Mouse (Mus musculus): Measurements from ENCODE around the gene Rtkn2. TPM values are rescaled to one million over a fixed set of nuclear protein-coding genes. Genes with fewer than 3 reads are reported as not detected.

Rtkn2 gene
- total and polyA plus RNA-seq, 3 experiments, result 0.11 TPM; not detected in 2

- no peak for DNase-seq (ENCODE audit: low spot score)
- H3K27me3 ChIP-seq (ENCODE audit: insufficient read depth, low read length), result no peaks in the 10 kb centered on the region
- H3K9me3 ChIP-seq (replicated peaks), result peaks cover 33% of the 10 kb centered on the region
- ATAC-seq (ENCODE audit: extremely low read depth, insufficient number of reproducible peaks, low FRiP score, poor library complexity, severe bottlenecking), result no peak
- TF ChIP-seq CTCF (IDR thresholded peaks at IDR 0.05; ENCODE audit: low read depth, low read length), result no peak
- no peaks in the 10 kb centered on the region for H3K36me3 ChIP-seq (replicated peaks)
- no peaks in the 10 kb centered on the region for H3K4me1 ChIP-seq (ENCODE audit: insufficient read depth, low read depth, low read length)
- H3K4me3 ChIP-seq (ENCODE audit: low read depth, low read length), result no peak overlapping the region
Measured at GRCm38 (mm10) chr10:68085574-68085973, 106.2 kb downstream of the Rtkn2 start.

GRCm38 (mm10) chr10:68086973-68087372 lies 107.6 kb downstream of the Rtkn2 start:
- Histone ChIP-seq H3K4me3 (ENCODE audit: low read depth, low read length) (no peak overlapping the region), H3K27me3 (ENCODE audit: insufficient read depth, low read length) (no peaks in the 10 kb centered on the region), H3K4me1 (ENCODE audit: insufficient read depth, low read depth, low read length) (no peaks in the 10 kb centered on the region), H3K36me3 (replicated peaks) (no peaks in the 10 kb centered on the region), H3K9me3 (replicated peaks) (peaks cover 33% of the 10 kb centered on the region)
- TF ChIP-seq POLR2AphosphoS5 (IDR thresholded peaks at IDR 0.05; ENCODE audit: insufficient replicate concordance, low read depth, low read length) (no peak), GATA1 (IDR thresholded peaks at IDR 0.05; ENCODE audit: borderline replicate concordance, low read length) (no peak), CTCF (IDR thresholded peaks at IDR 0.05; ENCODE audit: low read depth, low read length) (no peak)
- DNase-seq (ENCODE audit: low spot score) (no peak), ATAC-seq (ENCODE audit: extremely low read depth, insufficient number of reproducible peaks, low FRiP score, poor library complexity, severe bottlenecking) (no peak)

- DNase-seq (ENCODE audit: low spot score), result no peak
- Histone ChIP-seq H3K9me3 (replicated peaks) (peaks cover 33% of the 10 kb centered on the region), H3K4me3 (ENCODE audit: low read depth, low read length) (no peak overlapping the region), H3K36me3 (replicated peaks) (no peaks in the 10 kb centered on the region), H3K4me1 (ENCODE audit: insufficient read depth, low read depth, low read length) (no peaks in the 10 kb centered on the region), H3K27me3 (ENCODE audit: insufficient read depth, low read length) (no peaks in the 10 kb centered on the region)
- no peak for ATAC-seq (ENCODE audit: extremely low read depth, insufficient number of reproducible peaks, low FRiP score, poor library complexity, severe bottlenecking)
- TF ChIP-seq GATA2 (IDR thresholded peaks at IDR 0.05; ENCODE audit: borderline replicate concordance, low read depth, low read length), result no peak
- no peak for TF ChIP-seq CTCF (IDR thresholded peaks at IDR 0.05; ENCODE audit: low read depth, low read length)
- no peak for TF ChIP-seq GATA1 (IDR thresholded peaks at IDR 0.05; ENCODE audit: borderline replicate concordance, low read length)
- no peak for TF ChIP-seq TAL1 (conservative IDR thresholded peaks at IDR 0.05; ENCODE audit: low read depth, low read length)
- TF ChIP-seq POLR2AphosphoS5 (IDR thresholded peaks at IDR 0.05; ENCODE audit: insufficient replicate concordance, low read depth, low read length), result no peak
Measured at GRCm38 (mm10) chr10:68087722-68088121, 108.4 kb downstream of the Rtkn2 start.

GRCm38 (mm10) chr10:68089435-68090196 lies 110.2 kb downstream of the Rtkn2 start:
- no peak for ATAC-seq (ENCODE audit: extremely low read depth, insufficient number of reproducible peaks, low FRiP score, poor library complexity, severe bottlenecking)
- H3K9me3 ChIP-seq (replicated peaks), result peaks cover 34% of the 10 kb centered on the region
- H3K4me1 ChIP-seq (ENCODE audit: insufficient read depth, low read depth, low read length), result no peaks in the 10 kb centered on the region
- H3K36me3 ChIP-seq (replicated peaks), result no peaks in the 10 kb centered on the region
- DNase-seq (ENCODE audit: low spot score), result no peak
- TF ChIP-seq CTCF (IDR thresholded peaks at IDR 0.05; ENCODE audit: low read depth, low read length) (no peak), GATA2 (IDR thresholded peaks at IDR 0.05; ENCODE audit: borderline replicate concordance, low read depth, low read length) (no peak), TAL1 (conservative IDR thresholded peaks at IDR 0.05; ENCODE audit: low read depth, low read length) (no peak), POLR2AphosphoS5 (IDR thresholded peaks at IDR 0.05; ENCODE audit: insufficient replicate concordance, low read depth, low read length) (no peak), GATA1 (IDR thresholded peaks at IDR 0.05; ENCODE audit: borderline replicate concordance, low read length) (no peak)
- no peaks in the 10 kb centered on the region for H3K27me3 ChIP-seq (ENCODE audit: insufficient read depth, low read length)
- H3K4me3 ChIP-seq (ENCODE audit: low read depth, low read length), result no peak overlapping the region

GRCm38 (mm10) chr10:68090197-68090535 lies 110.8 kb downstream of the Rtkn2 start:
- Histone ChIP-seq H3K4me1 (ENCODE audit: insufficient read depth, low read depth, low read length) (no peaks in the 10 kb centered on the region), H3K4me3 (ENCODE audit: low read depth, low read length) (no peak overlapping the region), H3K9me3 (replicated peaks) (peaks cover 39% of the 10 kb centered on the region), H3K36me3 (replicated peaks) (no peaks in the 10 kb centered on the region), H3K27me3 (ENCODE audit: insufficient read depth, low read length) (no peaks in the 10 kb centered on the region)
- ATAC-seq (ENCODE audit: extremely low read depth, insufficient number of reproducible peaks, low FRiP score, poor library complexity, severe bottlenecking), result no peak
- no peak for TF ChIP-seq CTCF (IDR thresholded peaks at IDR 0.05; ENCODE audit: low read depth, low read length)
- TF ChIP-seq TAL1 (conservative IDR thresholded peaks at IDR 0.05; ENCODE audit: low read depth, low read length), result no peak
- TF ChIP-seq GATA2 (IDR thresholded peaks at IDR 0.05; ENCODE audit: borderline replicate concordance, low read depth, low read length), result no peak
- no peak for TF ChIP-seq GATA1 (IDR thresholded peaks at IDR 0.05; ENCODE audit: borderline replicate concordance, low read length)
- no peak for TF ChIP-seq POLR2AphosphoS5 (IDR thresholded peaks at IDR 0.05; ENCODE audit: insufficient replicate concordance, low read depth, low read length)
- DNase-seq (ENCODE audit: low spot score), result no peak

GRCm38 (mm10) chr10:68090544-68090943 lies 111.2 kb downstream of the Rtkn2 start:
- Histone ChIP-seq H3K4me1 (ENCODE audit: insufficient read depth, low read depth, low read length) (no peaks in the 10 kb centered on the region), H3K27me3 (ENCODE audit: insufficient read depth, low read length) (no peaks in the 10 kb centered on the region), H3K36me3 (replicated peaks) (no peaks in the 10 kb centered on the region), H3K4me3 (ENCODE audit: low read depth, low read length) (no peak overlapping the region), H3K9me3 (replicated peaks) (peaks cover 39% of the 10 kb centered on the region)
- TF ChIP-seq TAL1 (conservative IDR thresholded peaks at IDR 0.05; ENCODE audit: low read depth, low read length), result no peak
- TF ChIP-seq GATA1 (IDR thresholded peaks at IDR 0.05; ENCODE audit: borderline replicate concordance, low read length), result no peak
- no peak for TF ChIP-seq POLR2AphosphoS5 (IDR thresholded peaks at IDR 0.05; ENCODE audit: insufficient replicate concordance, low read depth, low read length)
- TF ChIP-seq GATA2 (IDR thresholded peaks at IDR 0.05; ENCODE audit: borderline replicate concordance, low read depth, low read length), result no peak
- no peak for TF ChIP-seq CTCF (IDR thresholded peaks at IDR 0.05; ENCODE audit: low read depth, low read length)
- DNase-seq (ENCODE audit: low spot score), result no peak
- ATAC-seq (ENCODE audit: extremely low read depth, insufficient number of reproducible peaks, low FRiP score, poor library complexity, severe bottlenecking), result no peak

Measured in G1E (cell line).